Mouse (Mus musculus) heart, postnatal 0 days (tissue): ENCODE measurements at regions not wholly inside any gene's neighbourhood (a gene's known extent, or its start where the extent isn't known, plus 50 kb on each side); places are given as distances from the start of the nearest gene placed in this dataset.

Experiments
- ATAC-seq: fragments of 200-750 bp; cut with Nextera tagmentation; 2 replicates; pipeline ENCODE4 v1.8.0; 2017; ENCODE audit warnings: low read depth, moderate number of reproducible peaks, moderate library complexity; ENCODE audit not compliant: insufficient read depth
- DNase-seq: peaks from one replicate; pipeline ENCODE4 v3.0.0-alpha.2; 2016; ENCODE audit warnings: low spot score
- H3K27ac ChIP-seq: fragments of 300-500 bp; sonication (generic); 2 replicates; pipeline ENCODE4 v1.5.1; 2014; ENCODE audit warnings: low read depth, mild to moderate bottlenecking
- H3K27me3 ChIP-seq: fragments of 300-500 bp; sonication (generic); 2 replicates; pipeline ENCODE4 v1.6.1; 2014; ENCODE audit warnings: low read length, mixed read lengths; ENCODE audit not compliant: control insufficient read depth, insufficient read depth
- H3K36me3 ChIP-seq: fragments of 300-500 bp; sonication (generic); replicated peaks from 2 replicates; pipeline ENCODE4 v1.6.1; 2014; ENCODE audit warnings: low read length, mixed read lengths; ENCODE audit not compliant: control insufficient read depth, insufficient read depth
- H3K4me1 ChIP-seq: fragments of 300-500 bp; sonication (generic); 2 replicates; pipeline ENCODE4 v1.6.1; 2014; ENCODE audit warnings: antibody characterized with exemption; ENCODE audit not compliant: control insufficient read depth, insufficient read depth
- H3K4me2 ChIP-seq: fragments of 300-500 bp; sonication (generic); 2 replicates; pipeline ENCODE4 v1.6.1; 2014; ENCODE audit warnings: low read depth, mild to moderate bottlenecking, low read length, moderate library complexity
- H3K4me3 ChIP-seq: fragments of 300-500 bp; sonication (generic); 2 replicates; pipeline ENCODE4 v1.5.1; 2014; ENCODE audit warnings: low read depth, low read length
- H3K9ac ChIP-seq: fragments of 300-500 bp; sonication (generic); replicated peaks from 2 replicates; pipeline ENCODE4 v1.6.1; 2014; ENCODE audit warnings: low read depth, low read length, mixed read lengths
- H3K9me3 ChIP-seq: fragments of 300-500 bp; sonication (generic); replicated peaks from 2 replicates; pipeline ENCODE4 v1.6.1; 2016; ENCODE audit warnings: low read length; ENCODE audit not compliant: control insufficient read depth
- CTCF ChIP-seq: IDR thresholded peaks from 2 replicates; pipeline ENCODE4 v1.5.1; 2016; ENCODE audit warnings: antibody characterized with exemption, control low read depth, low read depth
- EP300 ChIP-seq: IDR thresholded peaks from 2 replicates; pipeline ENCODE4 v1.6.1; 2016; ENCODE audit warnings: antibody characterized with exemption, low read depth
- WGBS: fragments of 180-500 bp; shearing (Covaris S2); extraction: QIAGEN DNeasy Blood & Tissue Kit; methylation state at CpG from one replicate; pipeline ENCODE4 v1.1.7; 2014; 5-methylcytosine and 5-hydroxymethylcytosine counted together

DNA sequence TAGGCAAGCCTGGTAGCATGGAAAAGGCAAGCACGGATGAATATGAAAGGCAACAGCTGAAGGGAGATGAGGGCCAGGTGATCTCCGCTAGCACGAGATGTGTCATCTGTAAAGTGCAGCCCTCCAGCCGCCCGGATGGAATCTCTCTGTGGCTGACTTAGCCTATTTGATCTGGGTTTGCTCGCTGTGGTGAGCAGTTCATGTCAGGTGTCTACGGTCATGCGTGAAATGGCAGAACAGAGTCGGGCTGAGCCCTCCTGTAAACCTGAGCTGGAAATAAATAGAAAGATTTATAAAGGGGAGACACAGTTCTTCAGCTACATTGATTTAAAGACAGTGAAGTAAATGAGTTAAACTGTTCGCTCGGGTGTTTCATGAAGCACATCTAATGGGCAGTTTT is 311.9 kb downstream of the Rps6kc1 start:
- H3K4me3 ChIP-seq = no peak overlapping the region
- H3K4me2 ChIP-seq = no peak overlapping the region
- no peak overlapping the region for H3K9ac ChIP-seq
- no peaks in the 10 kb centered on the region for H3K36me3 ChIP-seq
- peaks cover 8% of the 10 kb centered on the region; the same call in 1 of the 2 replicates for H3K4me1 ChIP-seq
- TF ChIP-seq EP300 = no peak
- TF ChIP-seq CTCF = no peak
- H3K9me3 ChIP-seq = no peaks in the 10 kb centered on the region
- no peaks in the 10 kb centered on the region for H3K27me3 ChIP-seq
- DNase-seq (no peak), ATAC-seq (no peak)
- WGBS = 86% methylated on average over 11 of the region's 11 CpGs
- H3K27ac ChIP-seq = no peak overlapping the region

DNA sequence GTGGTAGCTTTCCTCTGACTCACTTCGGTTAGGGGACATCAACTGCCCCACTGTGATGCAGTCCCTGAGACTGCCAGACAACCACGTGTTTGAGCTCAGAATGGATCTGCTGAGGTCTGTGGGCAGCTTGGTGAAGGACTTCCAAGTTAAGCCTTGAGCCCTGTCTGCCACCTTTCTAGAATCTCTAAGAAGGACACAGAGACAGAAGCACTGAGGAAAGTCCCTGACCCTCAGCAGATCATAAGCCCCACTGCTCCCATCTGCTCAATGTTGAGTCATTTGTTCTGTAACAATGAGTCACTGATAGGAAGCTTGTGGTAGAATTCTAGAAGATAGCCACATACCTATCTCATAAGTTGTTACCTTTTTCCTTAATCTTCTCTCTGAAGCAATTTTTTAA is 315.4 kb downstream of the Rps6kc1 start:
- 76% methylated on average over 2 of the region's 2 CpGs for WGBS
- ATAC-seq (no peak), DNase-seq (no peak)
- Histone ChIP-seq H3K27ac (no peak overlapping the region), H3K9me3 (no peaks in the 10 kb centered on the region), H3K27me3 (no peaks in the 10 kb centered on the region), H3K4me1 (no peaks in the 10 kb centered on the region), H3K4me3 (no peak overlapping the region), H3K4me2 (no peak overlapping the region), H3K36me3 (no peaks in the 10 kb centered on the region), H3K9ac (no peak overlapping the region)
- no peak for TF ChIP-seq CTCF
- no peak for TF ChIP-seq EP300

DNA sequence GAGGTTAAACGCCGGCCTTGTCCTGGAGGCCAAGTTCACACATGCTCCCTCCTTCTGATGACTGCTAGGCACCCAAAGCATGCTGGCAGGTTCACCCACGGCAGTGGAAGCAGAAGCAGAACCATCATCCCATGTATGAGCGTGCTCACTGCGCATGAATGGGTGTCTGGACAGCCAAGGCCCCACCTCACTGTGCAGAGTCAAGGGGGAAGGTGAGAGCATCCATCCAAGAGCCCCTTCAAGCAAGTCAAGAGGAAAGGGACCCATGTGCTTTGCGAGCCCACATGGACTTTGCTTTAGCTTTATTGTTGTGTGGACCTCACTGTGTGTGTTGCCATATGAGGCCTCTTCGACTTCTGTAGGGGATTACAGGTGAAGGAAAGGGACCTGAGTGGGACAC is 319.9 kb downstream of the Rps6kc1 start:
- Histone ChIP-seq H3K9ac (no peak overlapping the region), H3K4me1 (no peaks in the 10 kb centered on the region; the same call in 1 of the 2 replicates), H3K9me3 (no peaks in the 10 kb centered on the region), H3K36me3 (no peaks in the 10 kb centered on the region), H3K4me2 (no peak overlapping the region), H3K4me3 (no peak overlapping the region), H3K27me3 (no peaks in the 10 kb centered on the region), H3K27ac (no peak overlapping the region)
- no peak for DNase-seq
- 88% methylated on average over 7 of the region's 7 CpGs for WGBS
- ATAC-seq = no peak
- TF ChIP-seq CTCF (no peak), EP300 (no peak)

DNA sequence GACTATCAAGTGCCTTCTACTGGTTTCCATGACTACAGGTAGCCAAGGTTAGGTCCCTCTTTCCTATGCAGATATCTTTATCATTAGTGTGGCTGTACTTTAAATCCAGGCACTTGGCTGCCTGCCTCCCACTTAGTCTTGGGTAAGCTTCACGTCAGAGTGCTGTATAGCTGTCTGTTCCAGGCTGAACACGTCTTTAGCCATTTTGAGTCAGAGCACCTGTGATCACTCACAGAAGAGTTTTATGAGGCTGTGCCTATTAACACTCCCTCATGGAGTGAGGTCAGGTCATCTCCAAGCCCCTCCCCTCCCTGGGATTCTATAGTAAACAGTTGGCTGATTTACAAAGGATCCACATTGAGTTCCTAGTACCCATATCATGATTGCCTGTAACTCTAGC is 322.0 kb downstream of the Rps6kc1 start:
- Histone ChIP-seq H3K36me3 (no peaks in the 10 kb centered on the region), H3K4me3 (no peak overlapping the region), H3K4me1 (no peaks in the 10 kb centered on the region; the same call in 1 of the 2 replicates), H3K9me3 (no peaks in the 10 kb centered on the region), H3K27ac (no peak overlapping the region), H3K9ac (no peak overlapping the region), H3K27me3 (no peaks in the 10 kb centered on the region), H3K4me2 (no peak overlapping the region)
- ATAC-seq (no peak), DNase-seq (no peak)
- TF ChIP-seq CTCF (no peak), EP300 (no peak)
- 28% methylated on average over 2 of the region's 2 CpGs for WGBS

DNA sequence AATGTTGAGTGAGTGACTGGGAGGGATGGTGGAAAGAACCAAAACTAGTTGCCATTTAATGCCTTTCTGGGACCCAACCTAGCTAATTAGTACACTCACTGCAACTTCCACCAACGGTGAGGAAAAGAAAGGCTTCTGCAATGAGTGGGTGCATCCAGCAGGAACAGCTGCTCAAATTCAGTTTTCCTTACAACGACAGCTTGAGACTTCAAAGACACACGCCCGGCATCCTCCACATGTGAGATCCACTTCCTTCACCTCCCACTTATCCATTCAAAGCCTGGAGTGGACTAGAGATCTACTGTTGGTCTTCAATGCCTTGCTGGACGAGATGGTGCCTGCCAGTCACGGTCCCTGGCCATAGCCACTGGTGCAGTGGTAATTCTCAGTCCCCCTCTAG is 328.3 kb downstream of the Rps6kc1 start:
- Histone ChIP-seq H3K9me3 (no peaks in the 10 kb centered on the region), H3K4me2 (no peak overlapping the region), H3K27ac (no peak overlapping the region), H3K27me3 (no peaks in the 10 kb centered on the region), H3K4me3 (no peak overlapping the region), H3K36me3 (no peaks in the 10 kb centered on the region), H3K9ac (no peak overlapping the region), H3K4me1 (no peaks in the 10 kb centered on the region)
- no peak for ATAC-seq
- TF ChIP-seq CTCF = no peak
- TF ChIP-seq EP300 = no peak
- no peak for DNase-seq
- 64% methylated on average over 6 of the region's 6 CpGs for WGBS

DNA sequence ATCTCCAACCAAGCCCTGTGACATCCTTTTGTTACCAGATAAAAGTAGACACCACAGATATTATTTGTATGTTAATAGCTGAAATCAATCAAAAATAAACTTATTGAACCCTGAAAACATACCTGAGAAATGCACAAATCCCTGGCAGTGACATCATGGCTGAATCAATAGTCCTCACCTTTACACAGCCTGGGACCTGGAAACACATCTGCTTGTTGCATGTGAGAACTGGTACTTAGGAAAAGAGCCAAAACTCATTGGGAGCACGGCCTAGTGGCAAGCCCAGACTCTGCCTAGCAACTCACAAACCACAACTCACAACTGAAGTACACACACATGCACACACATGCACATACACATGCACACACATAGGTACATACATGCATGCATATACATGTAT is 330.9 kb downstream of the Rps6kc1 start:
- Histone ChIP-seq H3K4me3 (no peak overlapping the region), H3K9me3 (no peaks in the 10 kb centered on the region), H3K36me3 (no peaks in the 10 kb centered on the region), H3K9ac (no peak overlapping the region), H3K4me1 (no peaks in the 10 kb centered on the region), H3K27me3 (no peaks in the 10 kb centered on the region), H3K27ac (no peak overlapping the region), H3K4me2 (no peak overlapping the region)
- WGBS = 80% methylated on average over 1 of the region's 1 CpGs
- no peak for TF ChIP-seq EP300
- TF ChIP-seq CTCF = no peak
- ATAC-seq (no peak), DNase-seq (no peak)
